Mouse (Mus musculus) kidney, postnatal 0 days (tissue): ENCODE measurements around the gene Sirpa. TPM values are rescaled to one million over a fixed set of nuclear protein-coding genes. Genes with fewer than 3 reads are reported as not detected.

Experiments
- ATAC-seq: fragments of 200-750 bp; cut with Nextera tagmentation; replicated peaks from 2 replicates; pipeline ENCODE4 v1.8.0; 2017; ENCODE audit warnings: low read depth, moderate number of reproducible peaks, moderate TSS enrichment, moderate library complexity; ENCODE audit not compliant: low FRiP score
- DNase-seq: peaks from one replicate; pipeline ENCODE4 v3.0.0-alpha.2; 2016; ENCODE audit warnings: low spot score
- H3K27ac ChIP-seq: fragments of 300-500 bp; sonication (generic); 2 replicates; pipeline ENCODE4 v1.5.1; 2014; ENCODE audit warnings: mild to moderate bottlenecking
- H3K27me3 ChIP-seq: fragments of 300-500 bp; sonication (generic); 2 replicates; pipeline ENCODE4 v1.6.1; 2014; ENCODE audit warnings: low read length, mixed read lengths; ENCODE audit not compliant: insufficient read depth
- H3K36me3 ChIP-seq: fragments of 300-500 bp; sonication (generic); 2 replicates; pipeline ENCODE4 v1.6.1; 2014; ENCODE audit warnings: low read length, mixed read lengths; ENCODE audit not compliant: insufficient read depth
- H3K4me1 ChIP-seq: fragments of 300-500 bp; sonication (generic); replicated peaks from 2 replicates; pipeline ENCODE4 v1.6.1; 2014; ENCODE audit warnings: antibody characterized with exemption, low read length, mixed read lengths; ENCODE audit not compliant: insufficient read depth
- H3K4me2 ChIP-seq: fragments of 300-500 bp; sonication (generic); 2 replicates; pipeline ENCODE4 v1.6.1; 2014; ENCODE audit warnings: mild to moderate bottlenecking, low read length, moderate library complexity, mixed read lengths
- H3K4me3 ChIP-seq: fragments of 300-500 bp; sonication (generic); replicated peaks from 2 replicates; pipeline ENCODE4 v1.5.1; 2014; ENCODE audit warnings: low read depth, low read length
- H3K9ac ChIP-seq: fragments of 300-500 bp; sonication (generic); 2 replicates; pipeline ENCODE4 v1.6.1; 2014; ENCODE audit warnings: low read depth, low read length
- H3K9me3 ChIP-seq: fragments of 300-500 bp; sonication (generic); replicated peaks from 2 replicates; pipeline ENCODE4 v1.6.1; 2016; ENCODE audit warnings: low read length, inconsistent platforms, mixed read lengths
- CTCF ChIP-seq: IDR thresholded peaks from 2 replicates; pipeline ENCODE4 v1.5.1; 2016; ENCODE audit warnings: antibody characterized with exemption, low read depth, mild to moderate bottlenecking, moderate library complexity
- WGBS: fragments of 180-500 bp; shearing (Covaris S2); extraction: QIAGEN DNeasy Blood & Tissue Kit; methylation state at CpG from one replicate; pipeline ENCODE4 v1.1.7; 2014; 5-methylcytosine and 5-hydroxymethylcytosine counted together
- polyA plus RNA-seq: library from polyadenylated mRNA; unstranded; fragments of >200 nt; fragmentation: Nextera tagmentation; extraction: Ambion mirVana; gene quantifications from 2 replicates; pipeline ENCODE4 v1.2.1, GENCODE M21; 2015

The Sirpa gene
- polyA plus RNA-seq, 1 experiment from 2014 or later = 22.5 TPM

DNA sequence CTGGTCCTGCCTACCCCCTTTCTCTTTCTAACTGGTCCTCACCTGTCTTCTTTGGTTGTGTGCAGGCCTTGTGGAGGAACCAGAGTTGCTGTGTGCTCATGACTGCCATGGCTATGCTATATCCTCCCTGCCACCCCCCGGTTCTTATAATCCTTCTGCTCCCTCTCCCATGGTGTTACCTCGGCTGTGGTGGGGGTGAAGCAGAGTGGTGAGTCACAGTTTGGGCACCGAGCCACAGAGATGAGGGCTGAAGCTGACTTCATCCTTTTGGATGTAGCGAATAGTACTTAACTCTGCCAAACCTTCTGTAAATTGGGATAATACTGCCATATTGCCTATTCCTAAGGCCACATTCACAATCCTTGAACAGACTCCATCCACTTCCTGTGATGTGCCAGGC, 12.0 kb upstream of the Sirpa start:
- Histone ChIP-seq H3K27me3 (no peaks in the 10 kb centered on the region), H3K4me2 (no peak overlapping the region), H3K9me3 (no peaks in the 10 kb centered on the region), H3K27ac (no peak overlapping the region), H3K4me3 (no peak overlapping the region), H3K36me3 (no peaks in the 10 kb centered on the region), H3K4me1 (no peaks in the 10 kb centered on the region), H3K9ac (no peak overlapping the region)
- ATAC-seq (no peak), DNase-seq (no peak)
- no peak for TF ChIP-seq CTCF
- WGBS = 75% methylated on average over 4 of the region's 4 CpGs

DNA sequence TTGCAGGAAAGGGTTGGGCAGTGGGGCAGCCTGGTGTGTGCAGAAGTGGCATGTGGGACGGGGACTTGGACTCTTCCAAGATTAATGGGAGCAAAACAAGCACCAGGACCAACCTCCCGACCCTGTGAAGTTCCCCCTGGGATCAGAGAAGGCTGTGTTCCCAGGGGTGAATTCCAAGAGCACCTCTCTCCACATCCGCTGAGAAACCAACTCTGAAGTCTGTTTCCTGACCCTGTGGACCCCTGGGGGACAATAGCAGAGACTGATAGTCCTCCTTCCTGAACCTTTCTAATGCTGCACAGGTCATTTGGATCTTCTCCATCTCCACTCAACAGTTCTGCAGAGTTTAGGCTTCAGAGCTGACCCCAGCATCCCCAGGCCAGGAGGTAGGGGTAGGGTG, 10.8 kb upstream of the Sirpa start:
- no peak for TF ChIP-seq CTCF
- DNase-seq = peak; percentile 57
- Histone ChIP-seq H3K4me1 (no peaks in the 10 kb centered on the region), H3K36me3 (no peaks in the 10 kb centered on the region), H3K4me2 (no peak overlapping the region), H3K27me3 (no peaks in the 10 kb centered on the region), H3K9me3 (no peaks in the 10 kb centered on the region), H3K27ac (no peak overlapping the region), H3K9ac (no peak overlapping the region), H3K4me3 (no peak overlapping the region)
- no peak; the same call in 1 of the 2 replicates for ATAC-seq
- 36% methylated on average over 3 of the region's 3 CpGs for WGBS

DNA sequence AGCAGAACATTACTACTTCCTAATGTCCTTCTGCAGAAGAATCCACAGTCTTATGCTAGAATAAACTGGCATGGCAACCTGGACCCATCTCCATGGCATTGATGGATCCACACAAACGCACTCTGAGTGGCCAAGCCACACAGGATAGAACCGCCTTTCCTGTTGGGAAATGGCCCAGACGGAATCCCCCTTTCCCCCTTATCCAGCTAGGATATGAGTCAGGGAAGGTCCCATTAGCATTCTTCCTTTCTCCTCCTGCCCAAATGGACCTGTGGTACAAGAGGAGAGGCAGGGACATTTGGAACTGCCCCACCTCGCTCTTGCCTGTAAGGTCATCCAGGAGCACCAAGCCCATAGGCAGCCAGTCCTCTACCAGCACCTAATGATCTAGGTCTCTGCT, 10.4 kb upstream of the Sirpa start:
- no peaks in the 10 kb centered on the region for H3K27me3 ChIP-seq
- no peaks in the 10 kb centered on the region for H3K9me3 ChIP-seq
- H3K4me2 ChIP-seq = no peak overlapping the region
- peak; percentile 22 for DNase-seq
- no peak overlapping the region for H3K4me3 ChIP-seq
- no peaks in the 10 kb centered on the region for H3K4me1 ChIP-seq
- ATAC-seq = no peak; the same call in 1 of the 2 replicates
- WGBS = 84% methylated on average over 4 of the region's 4 CpGs
- no peak overlapping the region for H3K9ac ChIP-seq
- no peak for TF ChIP-seq CTCF
- no peaks in the 10 kb centered on the region for H3K36me3 ChIP-seq
- no peak overlapping the region for H3K27ac ChIP-seq

DNA sequence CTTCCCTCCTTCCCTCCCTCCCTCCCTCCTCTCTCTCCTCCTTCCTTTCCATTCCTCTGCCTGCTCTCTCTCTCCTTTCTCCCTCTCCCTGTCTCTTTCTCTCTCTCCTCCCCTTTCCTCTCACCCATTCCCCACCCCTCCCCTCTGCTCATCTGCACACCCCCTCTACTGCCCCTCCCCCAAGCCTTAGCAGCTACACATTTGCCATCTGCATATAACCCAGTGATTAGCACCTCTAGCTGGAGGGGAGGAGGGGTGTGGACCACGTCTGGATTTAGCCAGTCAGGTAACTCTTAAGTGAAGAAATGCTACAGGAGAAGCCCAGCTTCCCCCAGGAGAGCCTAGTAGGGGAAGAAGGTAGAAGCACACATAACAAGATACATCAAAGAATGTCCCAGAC, 7.7 kb upstream of the Sirpa start:
- Histone ChIP-seq H3K4me2 (no peak overlapping the region), H3K9ac (no peak overlapping the region), H3K9me3 (no peaks in the 10 kb centered on the region), H3K36me3 (no peaks in the 10 kb centered on the region), H3K4me1 (no peaks in the 10 kb centered on the region), H3K27ac (no peak overlapping the region), H3K27me3 (no peaks in the 10 kb centered on the region), H3K4me3 (no peak overlapping the region)
- no peak for ATAC-seq
- no peak for TF ChIP-seq CTCF
- DNase-seq = no peak
- WGBS = 25% methylated on average over 1 of the region's 1 CpGs

DNA sequence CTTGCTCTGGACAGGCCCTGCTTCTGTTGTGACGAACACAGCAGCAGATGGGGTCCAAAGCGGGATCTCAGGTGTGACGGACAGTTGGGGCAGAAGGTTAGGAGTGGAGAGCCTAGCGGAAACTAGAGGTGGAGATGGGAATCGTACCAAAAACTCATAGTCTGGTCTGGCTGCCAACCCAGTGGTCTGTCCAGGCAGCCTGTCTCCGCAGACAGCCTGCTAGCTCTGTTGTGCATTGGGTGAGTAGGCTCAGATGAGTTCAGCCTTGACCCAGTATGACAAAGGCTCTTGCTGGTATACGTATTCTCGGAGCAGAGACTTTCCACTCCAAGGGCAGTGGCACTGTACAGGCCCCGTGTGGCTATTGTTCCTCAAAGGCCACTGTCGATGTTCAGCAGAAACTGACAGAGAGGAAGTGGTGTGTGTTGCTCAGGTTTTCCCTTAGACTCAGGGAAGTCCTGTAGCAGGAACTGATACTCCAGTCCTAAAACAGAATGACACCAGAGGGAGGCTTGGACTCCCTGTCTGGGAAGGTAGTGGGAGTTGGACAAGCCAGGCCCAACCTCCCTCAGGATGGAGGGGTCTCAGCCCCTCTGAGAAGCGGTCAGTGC, 6.6 kb upstream of the Sirpa start:
- no peak for TF ChIP-seq CTCF
- Histone ChIP-seq H3K4me2 (no peak overlapping the region), H3K27ac (no peak overlapping the region), H3K9me3 (no peaks in the 10 kb centered on the region), H3K36me3 (no peaks in the 10 kb centered on the region), H3K27me3 (no peaks in the 10 kb centered on the region), H3K9ac (no peak overlapping the region), H3K4me3 (no peak overlapping the region), H3K4me1 (no peaks in the 10 kb centered on the region)
- ATAC-seq (no peak), DNase-seq (no peak)
- WGBS = 76% methylated on average over 11 of the region's 11 CpGs

DNA sequence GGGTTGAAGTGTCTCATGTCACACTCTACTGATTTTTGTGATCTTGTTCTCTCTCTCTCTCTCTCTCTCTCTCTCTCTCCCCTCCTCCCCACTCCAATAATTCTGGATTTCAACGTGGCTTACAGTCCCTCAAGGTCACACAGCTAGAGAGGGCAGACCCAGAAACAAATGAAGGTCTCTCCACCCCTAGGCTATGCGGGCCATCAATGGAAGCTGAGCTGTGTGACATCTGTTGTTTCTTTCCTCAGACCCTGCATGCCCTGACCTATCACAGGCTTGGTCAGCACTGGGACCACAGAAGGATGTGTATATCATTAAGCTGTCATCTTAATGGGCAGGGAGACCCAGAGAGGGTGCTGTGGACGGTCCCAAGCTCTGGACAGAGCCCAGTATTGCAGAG, 5.4 kb upstream of the Sirpa start:
- H3K4me2 ChIP-seq = no peak overlapping the region
- DNase-seq (no peak), ATAC-seq (0 out of 2 replicates have a peak, but pooled peaks have one; percentile 47)
- no peak overlapping the region for H3K4me3 ChIP-seq
- WGBS = 34% methylated on average over 3 of the region's 3 CpGs
- H3K36me3 ChIP-seq = no peaks in the 10 kb centered on the region
- no peaks in the 10 kb centered on the region for H3K9me3 ChIP-seq
- H3K4me1 ChIP-seq = peaks cover 4% of the 10 kb centered on the region; the same call in 1 of the 2 replicates
- no peak overlapping the region for H3K27ac ChIP-seq
- H3K27me3 ChIP-seq = no peaks in the 10 kb centered on the region
- TF ChIP-seq CTCF = no peak
- H3K9ac ChIP-seq = no peak overlapping the region

DNA sequence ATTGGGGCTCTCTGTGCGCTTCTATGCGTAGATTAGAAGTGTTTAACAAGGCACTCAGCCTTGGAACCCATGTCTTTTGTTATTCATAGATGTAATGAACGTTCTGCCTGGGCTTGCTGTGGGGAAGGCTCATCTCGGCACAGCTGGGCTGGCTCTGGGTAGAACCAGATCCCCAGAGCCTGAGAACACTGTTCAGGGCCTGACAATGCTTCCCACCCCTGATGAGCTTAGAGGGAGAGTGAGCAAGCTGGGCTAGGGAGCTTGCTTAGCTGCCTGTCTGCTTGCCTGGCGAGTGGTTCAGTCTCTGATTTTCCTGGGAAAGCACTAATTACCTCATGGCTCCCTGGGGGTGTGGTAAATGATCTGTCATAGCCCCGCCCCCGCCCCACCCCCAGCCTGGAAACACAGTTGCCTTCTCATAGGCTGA, 4.8 kb upstream of the Sirpa start:
- Histone ChIP-seq H3K36me3 (no peaks in the 10 kb centered on the region), H3K4me2 (no peak overlapping the region), H3K9ac (no peak overlapping the region), H3K4me3 (no peak overlapping the region), H3K4me1 (peaks cover 5% of the 10 kb centered on the region; the same call in 1 of the 2 replicates), H3K9me3 (no peaks in the 10 kb centered on the region), H3K27me3 (no peaks in the 10 kb centered on the region), H3K27ac (no peak overlapping the region)
- 32% methylated on average over 7 of the region's 7 CpGs for WGBS
- ATAC-seq (no peak), DNase-seq (peak; percentile 22)
- no peak for TF ChIP-seq CTCF
